Mouse (Mus musculus): Measurements from ENCODE around the gene Ptpn1.

Ptpn1 gene

DNA sequence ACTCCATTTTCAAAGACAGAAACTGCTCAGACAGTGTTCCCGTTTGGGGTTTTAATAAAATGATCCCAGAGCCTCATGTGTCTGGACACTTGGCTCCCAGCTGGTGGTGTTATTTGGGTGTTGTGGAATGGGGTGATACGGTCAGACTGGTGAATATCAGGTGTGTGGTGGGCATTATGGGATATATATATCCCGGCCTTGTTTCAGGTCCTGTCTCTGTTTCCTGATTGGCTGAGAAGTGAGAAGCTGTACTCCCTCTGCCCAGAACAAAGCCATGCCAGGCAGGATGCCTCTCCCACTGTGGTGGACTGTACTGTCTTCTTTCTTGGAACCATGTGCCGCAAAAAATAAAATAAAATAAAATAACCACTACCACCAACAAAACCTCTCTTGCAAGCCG is 7.8 kb upstream of the Ptpn1 start:
- no peak for DNase-seq

DNA sequence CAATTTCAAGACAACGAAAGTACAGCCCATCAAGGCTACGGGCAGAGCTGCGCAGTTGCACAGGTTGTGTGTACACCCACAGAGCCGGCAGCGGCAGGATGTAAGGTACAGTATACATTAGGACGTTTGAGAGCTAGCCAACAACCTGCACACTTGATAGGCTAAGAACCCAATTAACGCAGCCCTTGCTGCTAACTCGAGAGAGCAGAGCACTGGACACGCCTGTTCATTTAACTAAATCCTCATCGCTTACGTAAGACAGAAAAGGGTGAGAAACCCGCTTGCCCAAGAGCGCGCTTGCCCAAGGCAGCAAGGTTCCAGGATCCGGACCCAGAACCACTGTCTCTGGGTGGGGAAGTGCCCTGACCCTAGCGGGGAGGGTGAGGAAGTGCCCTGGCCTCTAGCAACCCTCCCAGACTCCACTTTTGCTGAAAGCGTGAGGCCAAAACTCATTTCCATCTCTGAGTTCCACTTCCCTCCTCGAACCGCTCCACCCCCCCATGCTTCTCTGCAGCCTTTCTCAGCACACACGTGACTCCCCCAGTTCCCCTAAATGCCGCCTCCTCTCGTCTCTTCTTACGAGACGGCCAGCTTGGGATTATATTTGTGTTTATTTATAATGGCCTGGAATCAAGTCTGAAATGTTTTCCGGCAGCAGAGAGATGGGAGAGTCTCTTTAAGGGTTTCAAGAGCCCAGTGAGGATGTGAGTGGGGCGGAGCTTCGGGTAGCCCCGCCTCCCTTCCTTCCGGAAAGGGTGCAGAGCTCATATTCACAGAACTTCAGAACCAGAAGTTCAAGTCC is 6.9 kb upstream of the Ptpn1 start:
- peak; percentile 79 for DNase-seq

DNA sequence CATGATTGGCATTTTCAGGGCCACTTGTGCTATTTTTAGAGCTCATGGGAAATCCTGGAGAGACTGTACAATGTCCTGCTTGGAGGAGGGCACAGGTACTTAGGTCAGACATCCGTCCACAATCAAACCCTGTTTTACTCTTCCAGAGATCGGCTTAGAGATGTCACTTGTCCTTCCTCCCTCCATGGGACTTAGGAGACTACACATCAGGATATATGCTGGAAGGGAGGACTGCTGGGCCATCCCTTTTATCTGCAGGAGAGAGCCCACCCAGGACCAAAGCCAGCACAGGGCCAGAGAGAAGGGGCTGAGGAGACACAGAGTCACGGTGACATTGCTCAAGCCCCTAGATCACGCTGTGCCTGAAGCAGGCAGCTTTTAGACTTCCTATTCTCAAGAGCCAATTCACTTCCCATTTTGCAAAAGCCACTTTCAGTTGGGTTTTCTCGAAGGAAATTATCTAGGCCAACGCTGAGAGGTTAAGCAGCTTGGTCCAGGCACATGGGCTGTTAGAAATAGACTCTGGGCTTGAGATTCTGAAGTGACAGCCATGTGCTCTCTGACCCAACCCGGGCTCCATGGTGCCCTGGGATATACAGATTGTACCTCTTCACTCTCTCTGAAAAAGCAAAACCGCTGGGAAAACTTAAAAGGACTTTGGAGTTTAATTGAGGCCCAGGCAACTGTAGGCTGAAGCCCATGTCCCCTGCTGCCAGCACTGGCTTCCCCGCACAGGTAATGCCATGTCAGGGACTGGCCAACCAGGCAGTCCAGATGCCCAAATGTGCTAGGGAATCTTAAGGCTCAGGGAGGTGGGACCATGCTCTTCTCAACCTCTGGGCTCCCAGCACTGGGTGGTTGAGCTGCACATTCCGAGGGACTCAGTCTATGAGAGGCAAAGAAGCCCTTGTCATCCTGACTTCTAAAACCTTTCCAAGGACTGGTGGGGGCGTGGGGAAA is 5.7 kb upstream of the Ptpn1 start:
- no peak for DNase-seq

DNA sequence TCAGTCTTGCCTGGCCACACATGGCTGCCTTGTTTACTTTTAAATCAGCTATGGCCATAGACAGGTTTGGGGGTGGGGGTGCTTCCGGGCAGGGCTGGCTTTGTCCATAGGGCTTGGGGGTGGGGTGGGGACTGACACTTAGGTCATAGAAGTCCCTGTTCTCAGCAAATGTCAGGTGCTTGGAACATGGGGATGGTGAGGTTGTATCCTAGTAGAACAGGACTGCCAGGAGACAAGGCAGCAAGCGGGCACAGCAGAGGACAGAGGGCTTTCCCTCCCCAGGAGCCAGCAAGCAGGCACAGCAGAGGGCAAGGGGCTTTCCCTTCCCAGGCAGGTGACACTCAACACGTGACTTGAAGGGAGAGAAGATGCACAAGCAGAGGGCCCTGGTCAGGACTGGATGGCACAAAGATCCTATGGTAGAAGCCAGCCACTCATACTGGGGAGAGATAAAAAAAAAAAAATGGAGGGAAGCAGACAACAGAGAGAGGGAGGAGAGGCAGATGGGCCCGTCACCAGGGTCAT is 3.8 kb upstream of the Ptpn1 start:
- DNase-seq, result no peak

DNA sequence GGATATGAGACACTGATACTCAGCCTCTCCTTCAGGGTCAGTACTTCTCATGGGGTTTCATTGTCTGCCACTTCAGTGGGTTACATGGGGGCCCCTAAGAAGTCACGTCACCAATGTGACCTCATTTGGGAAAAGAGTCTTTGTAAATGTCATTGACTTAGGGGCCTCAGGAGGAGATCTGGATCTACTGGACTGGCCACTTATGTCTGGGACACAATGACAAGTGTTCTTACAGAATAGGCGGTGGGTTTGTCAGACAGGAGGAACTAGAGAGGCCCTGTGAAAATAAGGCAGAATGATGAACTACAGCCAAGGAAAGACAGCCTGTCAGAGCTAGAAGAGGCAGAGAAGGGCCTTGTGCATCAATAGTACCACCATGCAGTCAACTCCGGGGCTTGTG is 2.9 kb upstream of the Ptpn1 start:
- DNase-seq, result no peak

DNA sequence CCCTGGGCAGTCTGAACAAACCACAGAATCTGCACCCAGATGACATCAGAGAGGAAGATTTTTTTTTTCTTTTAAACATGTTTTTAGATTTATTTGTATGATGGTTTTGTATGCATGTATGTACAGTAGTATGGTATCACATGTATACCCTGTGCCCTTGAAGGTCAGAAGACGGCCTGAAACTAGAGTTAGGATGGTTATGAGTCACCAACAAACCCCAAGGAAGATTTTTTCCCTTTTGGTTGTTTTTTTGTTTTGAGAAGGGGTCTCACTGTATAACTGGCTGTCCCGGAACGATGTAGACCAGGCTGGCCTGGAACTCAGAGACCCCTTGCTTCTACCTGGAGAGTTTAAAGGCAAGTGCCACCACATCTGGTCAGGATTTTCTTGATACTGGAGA is 882 bp upstream of the Ptpn1 start:
- no peak for DNase-seq

GRCm38 (mm10) chr2:167932727-167933231 is 922 bp downstream of the Ptpn1 start:
- peak; percentile 37 for DNase-seq

DNA sequence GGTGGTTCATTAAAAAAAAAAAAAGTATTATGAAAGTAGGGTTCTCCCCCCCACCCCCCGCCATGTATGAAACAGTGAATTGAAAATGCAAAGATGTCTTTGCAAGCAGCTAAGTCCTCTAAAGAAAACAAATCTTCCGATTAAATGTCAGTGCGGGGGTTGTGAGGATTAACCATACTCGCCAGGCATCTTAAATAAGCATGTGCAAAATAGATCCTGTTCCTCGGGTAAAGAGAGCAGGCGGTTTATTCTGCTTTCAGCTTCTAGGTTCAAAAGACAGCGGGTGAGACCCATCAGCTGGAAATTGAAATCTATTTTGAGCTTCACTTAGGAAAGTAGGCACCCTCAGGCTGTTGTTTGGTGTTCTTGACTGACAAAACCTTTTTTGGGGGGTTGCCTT is 1.5 kb downstream of the Ptpn1 start:
- no peak for DNase-seq

DNA sequence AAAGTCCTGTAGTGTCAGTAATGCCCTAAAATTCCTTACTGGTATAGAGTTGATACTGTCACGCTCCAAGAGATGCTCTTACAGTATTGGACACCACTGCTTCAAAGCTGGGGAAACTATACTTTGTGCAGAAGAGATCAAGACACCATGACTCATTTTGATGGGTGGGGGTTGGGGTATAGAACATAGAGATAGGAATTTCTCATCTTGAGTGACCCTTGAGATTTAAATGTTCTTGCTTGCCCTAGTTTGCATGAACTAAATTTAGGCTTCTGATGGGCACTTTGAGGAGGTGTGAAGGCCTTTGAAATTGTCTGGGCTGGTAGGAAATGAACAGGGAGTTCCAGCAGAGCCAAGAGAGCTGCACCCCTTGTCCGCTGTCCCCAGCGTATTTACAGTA is 4.1 kb downstream of the Ptpn1 start:
- no peak for DNase-seq

DNA sequence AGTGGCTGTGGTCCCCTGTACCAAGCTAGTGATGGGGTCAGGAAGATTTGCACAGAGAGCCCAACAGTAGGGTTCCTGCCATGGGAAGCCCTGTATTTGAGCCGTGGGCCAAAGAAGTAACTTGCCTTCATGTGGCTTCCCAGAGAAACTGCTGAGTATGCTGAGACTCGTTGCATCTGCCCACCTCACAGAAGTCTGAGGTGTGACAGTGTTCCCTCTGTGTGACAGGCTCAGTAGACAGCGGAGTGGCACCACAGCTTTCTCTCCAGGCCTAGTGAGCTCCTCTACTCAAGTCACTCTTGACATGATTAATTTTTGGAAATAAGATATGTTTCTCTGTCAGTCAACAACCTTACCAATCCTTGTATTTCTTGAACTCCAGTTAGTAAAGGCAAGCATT is 6.9 kb downstream of the Ptpn1 start:
- DNase-seq, result no peak

- no peak for DNase-seq
Measured at GRCm38 (mm10) chr2:167939204-167939603, 7.3 kb downstream of the Ptpn1 start.

- DNase-seq, result no peak
Measured at GRCm38 (mm10) chr2:167939632-167940399, 8.0 kb downstream of the Ptpn1 start.

DNA sequence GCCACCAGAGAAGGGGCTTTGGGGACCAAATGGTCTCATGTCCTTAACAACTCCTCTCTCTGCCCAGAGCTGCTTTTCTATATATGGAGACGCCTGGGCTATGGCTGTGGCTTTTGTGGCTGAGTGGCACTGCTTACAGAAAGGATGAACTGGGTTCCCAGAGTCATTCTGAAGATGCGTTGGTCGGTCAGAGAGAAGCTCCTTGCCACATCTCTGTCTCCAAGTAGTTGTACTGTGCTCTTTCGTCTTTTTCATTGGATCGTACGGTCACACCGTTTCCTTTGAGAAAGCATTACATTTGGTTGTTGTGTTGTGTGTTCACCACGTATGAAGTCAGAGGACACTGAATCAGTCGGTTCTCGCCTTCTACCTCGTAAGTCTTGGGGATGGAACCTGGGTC is 8.8 kb downstream of the Ptpn1 start:
- no peak for DNase-seq

GRCm38 (mm10) chr2:167941320-167941719 is 9.5 kb downstream of the Ptpn1 start:
- no peak for DNase-seq

DNA sequence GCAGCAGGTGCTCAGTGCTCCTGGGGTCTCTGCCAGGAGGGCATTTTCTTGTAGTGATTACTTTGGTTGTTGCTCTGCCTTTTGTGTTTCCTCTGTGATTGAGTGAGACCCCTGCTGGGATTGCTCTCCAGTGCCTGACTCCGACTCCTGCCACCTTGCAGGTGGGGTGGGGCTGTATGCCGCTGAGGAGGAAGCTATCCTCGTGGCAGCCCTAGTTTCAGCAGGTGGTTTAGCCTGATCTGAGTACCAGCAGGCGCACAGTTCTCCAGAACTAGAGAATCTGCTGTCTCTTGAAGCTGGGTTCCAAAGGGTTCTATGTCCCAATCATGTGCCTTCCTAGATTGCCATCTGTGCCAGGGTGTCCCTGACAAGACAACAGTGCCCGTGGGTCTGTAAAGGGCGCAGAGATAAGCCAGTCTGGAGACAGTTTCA is 9.9 kb downstream of the Ptpn1 start:
- DNase-seq, result no peak

- DNase-seq, result peak; percentile 14
Measured at GRCm38 (mm10) chr2:167942199-167942925, 10.5 kb downstream of the Ptpn1 start.

DNA sequence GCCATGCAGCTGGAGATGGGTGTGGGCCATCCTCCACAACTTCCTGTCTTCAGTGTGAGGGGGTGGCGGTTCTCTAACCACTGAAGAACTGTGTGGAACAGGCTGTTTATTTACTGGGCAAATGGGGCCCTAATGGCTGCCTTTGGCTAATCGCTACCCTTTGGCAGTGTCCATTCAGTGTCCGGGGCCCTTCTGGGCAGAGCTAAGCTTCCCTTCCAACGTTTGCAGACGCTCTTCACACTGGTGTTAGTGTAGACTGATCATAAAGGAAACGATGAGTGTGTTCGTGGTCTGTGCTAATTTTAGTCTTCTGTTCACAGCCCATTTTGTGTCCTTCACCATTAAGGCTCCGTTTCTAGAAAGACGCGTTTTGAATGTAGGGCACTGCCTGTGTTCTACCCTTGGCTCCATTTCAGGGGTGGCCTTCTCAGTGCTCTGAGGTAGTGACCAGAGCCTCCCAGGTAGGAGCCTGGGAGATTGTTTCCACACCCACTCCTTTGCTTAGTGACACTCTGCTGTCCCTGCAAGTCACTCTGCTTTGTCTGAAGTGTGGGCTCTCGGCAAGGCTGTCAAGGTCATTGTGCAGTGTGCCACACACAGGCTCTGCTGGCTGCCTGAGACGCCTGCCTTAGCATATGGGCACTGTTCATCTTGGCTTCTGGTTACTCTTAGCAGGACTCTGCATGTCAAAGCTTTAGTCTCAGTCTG is 11.2 kb downstream of the Ptpn1 start:
- no peak for DNase-seq

GRCm38 (mm10) chr2:167944193-167944592 is 12.3 kb downstream of the Ptpn1 start:
- DNase-seq, result no peak

- no peak for DNase-seq
Measured at GRCm38 (mm10) chr2:167945451-167945850, 13.6 kb downstream of the Ptpn1 start.

GRCm38 (mm10) chr2:167947251-167947650 is 15.4 kb downstream of the Ptpn1 start:
- no peak for DNase-seq

GRCm38 (mm10) chr2:167948047-167948446 is 16.2 kb downstream of the Ptpn1 start:
- no peak for DNase-seq
